Mouse (Mus musculus): ENCODE measurements at regions not wholly inside any gene's neighbourhood (a gene's known extent, or its start where the extent isn't known, plus 50 kb on each side); places are given as distances from the start of the nearest gene placed in this dataset.

DNA sequence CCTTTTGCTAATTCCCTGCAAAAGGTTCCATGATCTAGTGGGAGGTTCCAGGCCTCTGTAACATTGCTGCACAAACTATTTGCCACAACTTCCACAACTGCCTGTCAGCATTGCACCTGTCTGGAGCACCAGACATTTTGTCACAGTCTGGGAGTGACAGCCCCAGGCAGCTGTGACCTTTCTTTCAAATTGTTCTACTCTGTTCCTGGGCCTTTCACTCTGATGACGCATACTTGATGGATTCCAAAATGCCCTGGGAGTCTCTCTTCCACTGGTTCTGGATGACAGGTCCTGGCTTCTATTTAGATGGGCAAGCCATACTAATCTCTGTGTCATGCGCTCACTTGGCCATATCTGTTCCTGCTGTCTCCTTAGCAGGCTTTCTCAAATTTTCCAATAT lies 382.7 kb downstream of the Eipr1 start:
- TF ChIP-seq POLR2A (IDR thresholded peaks at IDR 0.05; ENCODE audit: control insufficient read depth, extremely low read depth, insufficient read depth, low read length, poor library complexity), result no peak
- TF ChIP-seq CTCF (IDR thresholded peaks at IDR 0.05; ENCODE audit: borderline replicate concordance, control insufficient read depth, extremely low read depth, insufficient read depth, low read length, poor library complexity), result no peak
- Histone ChIP-seq H3K27me3 (ENCODE audit: control insufficient read depth, insufficient read depth, low read length) (no peaks in the 10 kb centered on the region), H3K4me3 (ENCODE audit: control insufficient read depth, insufficient read depth, low read length) (no peak overlapping the region), H3K27ac (ENCODE audit: control insufficient read depth, insufficient read depth, low read length) (no peak overlapping the region), H3K4me1 (replicated peaks; ENCODE audit: control insufficient read depth, insufficient read depth, low read length) (no peaks in the 10 kb centered on the region), H3K36me3 (ENCODE audit: control insufficient read depth, insufficient read depth, low read length) (no peaks in the 10 kb centered on the region)
- no peak for DNase-seq
- 97% methylated on average over 2 of the region's 2 CpGs for WGBS

DNA sequence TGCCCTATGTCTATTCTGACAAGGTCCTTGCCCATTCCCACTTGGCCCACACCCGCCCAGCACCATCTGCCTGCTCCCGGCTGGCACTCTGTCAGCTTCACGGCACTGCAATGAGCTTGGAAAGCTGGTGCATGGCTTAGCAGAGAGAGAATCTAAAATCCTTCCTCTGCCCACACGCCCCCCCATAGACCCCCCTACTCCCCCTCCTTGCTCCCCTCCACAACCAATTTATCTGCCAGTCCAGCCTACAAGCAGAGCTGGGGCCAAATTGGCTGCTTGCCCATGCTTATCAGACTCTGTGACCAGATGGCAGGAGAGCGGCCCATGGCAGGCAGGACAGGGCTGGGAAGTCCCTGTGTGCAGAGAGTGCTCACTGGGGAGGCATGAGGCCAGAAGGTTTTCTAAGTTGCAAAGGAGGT lies 385.3 kb downstream of the Eipr1 start:
- Histone ChIP-seq H3K4me3 (ENCODE audit: control insufficient read depth, insufficient read depth, low read length) (no peak overlapping the region), H3K27ac (ENCODE audit: control insufficient read depth, insufficient read depth, low read length) (no peak overlapping the region), H3K27me3 (ENCODE audit: control insufficient read depth, insufficient read depth, low read length) (no peaks in the 10 kb centered on the region), H3K36me3 (ENCODE audit: control insufficient read depth, insufficient read depth, low read length) (no peaks in the 10 kb centered on the region), H3K4me1 (replicated peaks; ENCODE audit: control insufficient read depth, insufficient read depth, low read length) (no peaks in the 10 kb centered on the region)
- no peak for DNase-seq
- 89% methylated on average over 5 of the region's 5 CpGs for WGBS
- TF ChIP-seq POLR2A (IDR thresholded peaks at IDR 0.05; ENCODE audit: control insufficient read depth, extremely low read depth, insufficient read depth, low read length, poor library complexity) (no peak), CTCF (IDR thresholded peaks at IDR 0.05; ENCODE audit: borderline replicate concordance, control insufficient read depth, extremely low read depth, insufficient read depth, low read length, poor library complexity) (no peak)

DNA sequence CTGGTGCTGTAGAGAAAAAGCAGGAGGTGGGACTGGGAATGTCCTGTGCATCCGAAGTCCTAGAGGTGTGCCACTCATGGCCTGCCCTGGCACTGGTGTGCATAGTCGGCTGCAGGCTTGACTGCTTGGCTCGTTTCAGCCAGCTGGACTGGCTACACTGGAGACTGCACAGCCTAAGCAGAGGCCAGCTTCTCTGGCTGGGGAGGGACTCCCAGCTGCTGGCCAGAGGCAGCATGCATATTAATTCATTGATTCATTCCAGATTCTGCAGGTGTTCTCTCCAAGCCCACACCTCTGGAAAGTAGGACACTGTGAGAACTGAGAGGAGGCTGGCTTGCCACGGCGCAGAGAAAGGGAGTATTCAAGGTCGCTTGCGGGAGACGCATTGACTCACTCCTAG lies 385.9 kb downstream of the Eipr1 start:
- H3K4me3 ChIP-seq (ENCODE audit: control insufficient read depth, insufficient read depth, low read length), result no peak overlapping the region
- DNase-seq, result no peak
- H3K4me1 ChIP-seq (replicated peaks; ENCODE audit: control insufficient read depth, insufficient read depth, low read length), result no peaks in the 10 kb centered on the region
- 88% methylated on average over 8 of the region's 8 CpGs for WGBS
- no peaks in the 10 kb centered on the region for H3K27me3 ChIP-seq (ENCODE audit: control insufficient read depth, insufficient read depth, low read length)
- H3K27ac ChIP-seq (ENCODE audit: control insufficient read depth, insufficient read depth, low read length), result no peak overlapping the region
- no peak for TF ChIP-seq POLR2A (IDR thresholded peaks at IDR 0.05; ENCODE audit: control insufficient read depth, extremely low read depth, insufficient read depth, low read length, poor library complexity)
- no peaks in the 10 kb centered on the region for H3K36me3 ChIP-seq (ENCODE audit: control insufficient read depth, insufficient read depth, low read length)

DNA sequence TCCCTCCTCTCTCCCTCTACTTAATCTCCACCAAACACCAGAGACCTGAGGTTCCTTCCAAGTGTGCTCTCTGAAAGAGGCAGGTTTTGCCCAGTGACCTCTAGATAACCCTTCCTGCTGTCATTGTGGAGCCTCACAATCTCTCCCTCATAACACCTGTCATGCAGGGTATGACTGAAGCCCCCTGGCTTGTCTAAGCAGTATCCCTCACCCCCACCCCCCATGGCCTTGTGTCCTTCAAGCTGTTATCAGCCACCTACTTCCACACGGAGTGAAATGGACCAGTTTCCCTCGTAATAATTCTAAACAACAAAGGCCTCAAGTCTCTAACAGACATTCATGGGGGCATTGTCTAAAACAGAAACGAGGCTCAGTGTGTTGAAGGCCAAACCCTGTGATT lies 387.6 kb upstream of the Myt1l start:
- DNase-seq, result no peak
- TF ChIP-seq POLR2A (IDR thresholded peaks at IDR 0.05; ENCODE audit: control insufficient read depth, extremely low read depth, insufficient read depth, low read length, poor library complexity), result no peak
- TF ChIP-seq CTCF (IDR thresholded peaks at IDR 0.05; ENCODE audit: borderline replicate concordance, control insufficient read depth, extremely low read depth, insufficient read depth, low read length, poor library complexity), result no peak
- 37% methylated on average over 3 of the region's 3 CpGs for WGBS
- Histone ChIP-seq H3K4me1 (replicated peaks; ENCODE audit: control insufficient read depth, insufficient read depth, low read length) (no peaks in the 10 kb centered on the region), H3K36me3 (ENCODE audit: control insufficient read depth, insufficient read depth, low read length) (no peaks in the 10 kb centered on the region), H3K27me3 (ENCODE audit: control insufficient read depth, insufficient read depth, low read length) (no peaks in the 10 kb centered on the region), H3K27ac (ENCODE audit: control insufficient read depth, insufficient read depth, low read length) (no peak overlapping the region), H3K4me3 (ENCODE audit: control insufficient read depth, insufficient read depth, low read length) (no peak overlapping the region)

DNA sequence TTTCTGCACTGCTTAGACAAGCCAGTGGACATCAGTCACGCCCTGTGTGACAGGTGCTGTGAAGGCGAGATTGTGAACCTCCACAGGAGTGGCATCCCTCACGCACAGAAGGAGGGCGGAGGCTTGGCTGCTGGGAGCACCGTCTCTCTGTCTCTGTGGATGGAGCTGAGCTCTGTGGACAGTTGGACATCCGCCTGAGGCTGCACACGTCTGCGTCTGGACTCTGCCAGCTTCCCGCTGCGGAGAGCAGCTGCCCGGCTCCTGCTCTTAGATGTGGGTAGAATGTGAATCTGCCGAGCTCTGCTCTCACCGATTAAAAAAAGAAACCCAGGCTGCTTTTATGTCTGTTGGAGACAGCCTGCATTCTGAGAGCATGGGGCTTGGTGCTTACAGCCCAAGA lies 387.1 kb upstream of the Myt1l start:
- no peaks in the 10 kb centered on the region for H3K36me3 ChIP-seq (ENCODE audit: control insufficient read depth, insufficient read depth, low read length)
- 84% methylated on average over 13 of the region's 13 CpGs for WGBS
- H3K4me1 ChIP-seq (replicated peaks; ENCODE audit: control insufficient read depth, insufficient read depth, low read length), result no peaks in the 10 kb centered on the region
- DNase-seq, result no peak
- H3K27ac ChIP-seq (ENCODE audit: control insufficient read depth, insufficient read depth, low read length), result no peak overlapping the region
- H3K4me3 ChIP-seq (ENCODE audit: control insufficient read depth, insufficient read depth, low read length), result no peak overlapping the region
- no peaks in the 10 kb centered on the region for H3K27me3 ChIP-seq (ENCODE audit: control insufficient read depth, insufficient read depth, low read length)
- TF ChIP-seq POLR2A (IDR thresholded peaks at IDR 0.05; ENCODE audit: control insufficient read depth, extremely low read depth, insufficient read depth, low read length, poor library complexity), result no peak
- TF ChIP-seq CTCF (IDR thresholded peaks at IDR 0.05; ENCODE audit: borderline replicate concordance, control insufficient read depth, extremely low read depth, insufficient read depth, low read length, poor library complexity), result no peak

DNA sequence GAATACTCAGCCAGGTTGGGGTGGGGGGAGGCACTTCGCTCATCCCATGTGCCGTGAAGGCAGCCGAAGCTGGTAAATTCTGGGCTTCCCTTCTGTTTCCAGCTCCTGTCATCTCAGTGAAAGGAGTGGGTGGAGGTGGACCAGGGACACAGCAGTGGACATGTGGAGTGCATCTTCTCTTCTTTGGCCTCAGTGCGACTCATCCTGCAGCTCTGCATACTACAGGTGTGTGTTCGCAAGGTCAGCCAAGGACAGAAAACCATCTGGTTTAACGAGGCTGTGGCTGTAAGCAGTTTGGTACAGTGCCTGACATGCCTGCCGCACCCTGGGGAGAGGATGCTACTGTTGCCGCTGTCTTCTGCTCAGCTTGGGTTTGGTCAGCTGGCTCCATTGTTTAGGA lies 386.3 kb upstream of the Myt1l start:
- WGBS, result 92% methylated on average over 8 of the region's 8 CpGs
- DNase-seq, result no peak
- Histone ChIP-seq H3K27ac (ENCODE audit: control insufficient read depth, insufficient read depth, low read length) (no peak overlapping the region), H3K27me3 (ENCODE audit: control insufficient read depth, insufficient read depth, low read length) (no peaks in the 10 kb centered on the region), H3K4me3 (ENCODE audit: control insufficient read depth, insufficient read depth, low read length) (no peak overlapping the region), H3K4me1 (replicated peaks; ENCODE audit: control insufficient read depth, insufficient read depth, low read length) (no peaks in the 10 kb centered on the region), H3K36me3 (ENCODE audit: control insufficient read depth, insufficient read depth, low read length) (no peaks in the 10 kb centered on the region)
- no peak for TF ChIP-seq CTCF (IDR thresholded peaks at IDR 0.05; ENCODE audit: borderline replicate concordance, control insufficient read depth, extremely low read depth, insufficient read depth, low read length, poor library complexity)
- no peak for TF ChIP-seq POLR2A (IDR thresholded peaks at IDR 0.05; ENCODE audit: control insufficient read depth, extremely low read depth, insufficient read depth, low read length, poor library complexity)

DNA sequence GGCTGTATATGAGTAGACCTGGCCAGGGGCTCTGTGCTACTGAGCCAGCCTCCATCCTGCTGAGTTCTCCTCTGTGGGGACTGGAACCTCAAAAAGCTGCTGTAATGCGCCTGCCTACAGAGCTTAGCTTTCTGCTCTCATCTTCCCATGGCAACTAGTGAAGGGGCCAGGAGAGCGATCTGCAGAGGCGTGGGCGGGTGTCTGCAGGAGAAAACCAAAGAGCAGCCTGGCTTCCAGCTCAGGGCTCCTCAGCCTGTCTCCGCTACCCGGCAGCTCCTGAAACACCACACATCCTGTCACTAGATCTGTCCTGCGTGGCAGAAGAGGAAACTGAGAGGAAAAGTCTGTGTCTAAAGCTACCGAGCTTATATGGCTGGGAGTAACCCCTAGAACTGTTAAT lies 384.9 kb upstream of the Myt1l start:
- H3K36me3 ChIP-seq (ENCODE audit: control insufficient read depth, insufficient read depth, low read length), result no peaks in the 10 kb centered on the region
- H3K27ac ChIP-seq (ENCODE audit: control insufficient read depth, insufficient read depth, low read length), result no peak overlapping the region
- no peak for DNase-seq
- no peaks in the 10 kb centered on the region for H3K27me3 ChIP-seq (ENCODE audit: control insufficient read depth, insufficient read depth, low read length)
- TF ChIP-seq POLR2A (IDR thresholded peaks at IDR 0.05; ENCODE audit: control insufficient read depth, extremely low read depth, insufficient read depth, low read length, poor library complexity) (no peak), CTCF (IDR thresholded peaks at IDR 0.05; ENCODE audit: borderline replicate concordance, control insufficient read depth, extremely low read depth, insufficient read depth, low read length, poor library complexity) (no peak)
- WGBS, result 46% methylated on average over 8 of the region's 8 CpGs
- no peaks in the 10 kb centered on the region for H3K4me1 ChIP-seq (replicated peaks; ENCODE audit: control insufficient read depth, insufficient read depth, low read length)
- H3K4me3 ChIP-seq (ENCODE audit: control insufficient read depth, insufficient read depth, low read length), result no peak overlapping the region

Data from thymus, adult 2 months (tissue).